Mouse (Mus musculus) limb, embryonic 10.5 days (tissue): ENCODE data around the gene Gpr84. TPM values are rescaled to one million over a fixed set of nuclear protein-coding genes. Genes with fewer than 3 reads are reported as not detected.

Source experiments
- DNase-seq: peaks from one replicate; pipeline ENCODE4 v3.0.0-alpha.2; 2017; ENCODE audit warnings: low spot score
- H3K27ac ChIP-seq: fragments of 300-500 bp; sonication (generic); 2 replicates; pipeline ENCODE4 v1.5.1; 2016; ENCODE audit warnings: mild to moderate bottlenecking
- H3K27me3 ChIP-seq: fragments of 300-500 bp; sonication (generic); 2 replicates; pipeline ENCODE4 v1.6.1; 2016; ENCODE audit warnings: low read depth, mild to moderate bottlenecking; ENCODE audit not compliant: poor library complexity, severe bottlenecking
- H3K36me3 ChIP-seq: fragments of 300-500 bp; sonication (generic); 2 replicates; pipeline ENCODE4 v1.6.1; 2016; ENCODE audit warnings: mild to moderate bottlenecking, moderate library complexity
- H3K4me1 ChIP-seq: fragments of 300-500 bp; sonication (generic); 2 replicates; pipeline ENCODE4 v1.6.1; 2016
- H3K4me3 ChIP-seq: fragments of 300-500 bp; sonication (generic); 2 replicates; pipeline ENCODE4 v1.5.1; 2016; ENCODE audit warnings: mild to moderate bottlenecking, moderate library complexity
- H3K9me3 ChIP-seq: fragments of 300-500 bp; sonication (generic); replicated peaks from 2 replicates; pipeline ENCODE4 v1.6.1; 2016; ENCODE audit warnings: mild to moderate bottlenecking
- WGBS: fragments of 180-500 bp; shearing (Covaris S2); methylation state at CpG from one replicate; pipeline ENCODE4 v1.1.7; 2016; 5-methylcytosine and 5-hydroxymethylcytosine counted together
- polyA plus RNA-seq: library from polyadenylated mRNA; unstranded; fragments of >200 nt; fragmentation: Nextera tagmentation; extraction: Ambion mirVana; gene quantifications from 2 replicates; pipeline ENCODE4 v1.2.1, GENCODE M21; 2016

Gpr84 gene
- polyA plus RNA-seq, result 0.28 and 0.30 TPM in 2 replicates

DNA sequence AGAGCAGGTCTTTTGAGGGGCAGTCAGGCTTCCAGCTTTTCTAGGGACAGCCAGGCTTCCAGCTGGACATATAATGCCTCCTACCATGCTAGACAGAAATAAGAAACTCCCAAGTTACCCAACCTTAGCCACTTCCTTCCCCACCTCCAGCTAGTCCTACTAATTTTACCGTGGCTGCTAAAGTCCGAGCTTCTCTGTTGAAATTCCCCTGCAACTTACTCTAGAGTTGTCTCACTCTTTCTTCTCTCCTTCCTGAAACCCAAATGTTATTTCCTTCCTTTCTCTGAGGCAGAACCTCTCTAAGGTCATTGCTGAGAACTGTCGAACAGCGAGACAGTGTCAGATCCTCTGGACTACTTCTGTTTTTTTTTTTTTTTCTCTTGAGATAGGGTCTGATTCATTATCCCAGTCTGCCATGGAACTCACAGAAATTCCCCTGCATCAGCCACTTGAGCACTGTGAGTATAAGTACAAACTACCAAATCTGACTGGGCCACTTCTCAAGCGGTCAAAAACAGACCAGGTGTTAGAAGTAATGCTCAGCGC lies at the start of gene Gpr84:
Gene Gpr84, minus strand, starts transcription at position 248 of the 546 bp plus-strand sequence.
- Histone ChIP-seq H3K9me3 (no peaks in the 10 kb centered on the region), H3K27ac (no peak within 1 kb of the TSS)

GRCm38 (mm10) chr15:103359869-103360602 lies 49.6 kb upstream of the Gpr84 start:
- Histone ChIP-seq H3K36me3 (peaks cover 43% of the 10 kb centered on the region), H3K4me3 (no peak overlapping the region), H3K27me3 (no peaks in the 10 kb centered on the region), H3K4me1 (peaks cover 47% of the 10 kb centered on the region), H3K9me3 (no peaks in the 10 kb centered on the region), H3K27ac (no peak overlapping the region; the same call in 1 of the 2 replicates)
- no peak for DNase-seq
- 93% methylated on average over 5 of the region's 5 CpGs for WGBS

More for the DNA sequence above, at the start of gene Gpr84:
- peaks cover 32% of the 10 kb centered on the region for H3K27me3 ChIP-seq
- no peak for DNase-seq
- peaks cover 8% of the 10 kb centered on the region for H3K36me3 ChIP-seq
- H3K4me1 ChIP-seq, result peaks cover 67% of the 10 kb centered on the region
- no peak within 1 kb of the TSS for H3K4me3 ChIP-seq
- WGBS, result 73% methylated on average over 6 of the region's 6 CpGs

- H3K36me3 ChIP-seq, result peaks cover 52% of the 10 kb centered on the region
- H3K4me1 ChIP-seq, result peaks cover 38% of the 10 kb centered on the region
- no peak overlapping the region for H3K4me3 ChIP-seq
- no peaks in the 10 kb centered on the region for H3K9me3 ChIP-seq
- no peaks in the 10 kb centered on the region for H3K27me3 ChIP-seq
- WGBS, result 52% methylated on average over 1 of the region's 1 CpGs
- peak overlapping the region; percentile 89 for H3K27ac ChIP-seq
- DNase-seq, result no peak
These were observed 48.7 kb upstream of the Gpr84 start for GRCm38 (mm10) chr15:103359122-103359510.

- 0 out of 2 replicates have a peak overlapping the region, but pooled peaks have one; percentile 9 for H3K4me3 ChIP-seq
These were observed 48.1 kb upstream of the Gpr84 start for GRCm38 (mm10) chr15:103358278-103359121.

DNA sequence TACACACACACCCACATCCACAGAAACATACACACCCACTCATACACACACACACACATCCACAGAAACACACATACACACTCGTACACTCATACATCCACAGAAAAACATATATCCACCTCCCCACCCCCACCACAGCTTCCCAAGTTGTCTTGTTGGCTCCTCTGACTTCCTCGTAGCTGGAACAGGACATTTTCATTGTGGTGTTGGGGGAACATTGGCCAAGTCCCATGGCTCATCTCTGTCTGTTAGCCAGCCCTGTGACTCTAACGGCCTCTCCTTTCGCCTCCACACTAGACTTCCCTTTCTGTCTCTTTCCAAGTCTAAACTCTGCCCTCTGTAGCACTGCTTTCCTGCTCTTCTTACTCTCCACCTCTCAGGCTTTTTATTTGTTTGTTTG lies 47.4 kb upstream of the Gpr84 start:
- Histone ChIP-seq H3K27me3 (no peaks in the 10 kb centered on the region), H3K4me3 (no peak overlapping the region), H3K4me1 (peaks cover 36% of the 10 kb centered on the region), H3K9me3 (no peaks in the 10 kb centered on the region), H3K36me3 (peaks cover 65% of the 10 kb centered on the region), H3K27ac (peak overlapping the region; percentile 89)
- 86% methylated on average over 4 of the region's 4 CpGs for WGBS
- no peak for DNase-seq

More at GRCm38 (mm10) chr15:103358278-103359121, 48.1 kb upstream of the Gpr84 start:
- H3K4me1 ChIP-seq, result peaks cover 36% of the 10 kb centered on the region
- peak overlapping the region; percentile 89 for H3K27ac ChIP-seq
- H3K36me3 ChIP-seq, result peaks cover 58% of the 10 kb centered on the region
- no peaks in the 10 kb centered on the region for H3K9me3 ChIP-seq
- no peaks in the 10 kb centered on the region for H3K27me3 ChIP-seq
- DNase-seq, result peak; percentile 66
- WGBS, result 20% methylated on average over 4 of the region's 4 CpGs

DNA sequence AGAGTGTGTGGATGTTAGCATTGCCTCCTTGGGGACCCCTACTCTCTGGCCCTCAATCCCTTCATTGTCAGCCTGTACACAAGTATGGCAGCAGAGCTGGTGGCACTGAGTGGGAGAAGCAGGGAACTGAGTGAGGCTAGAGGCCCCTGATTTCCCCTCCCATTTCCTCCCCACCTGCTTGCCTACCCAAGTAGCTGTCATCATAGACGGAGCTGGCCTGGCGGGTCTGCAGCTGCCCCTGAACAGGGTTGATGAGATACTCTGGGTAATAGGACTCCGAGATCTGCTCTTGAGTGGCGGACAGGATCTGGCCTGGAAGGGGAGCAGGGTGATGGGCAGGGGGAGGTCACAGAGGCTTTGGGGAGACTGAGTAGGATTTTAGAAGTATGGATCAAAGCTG lies 45.7 kb upstream of the Gpr84 start:
- Histone ChIP-seq H3K4me1 (peaks cover 28% of the 10 kb centered on the region), H3K27ac (no peak overlapping the region), H3K9me3 (no peaks in the 10 kb centered on the region), H3K36me3 (peaks cover 74% of the 10 kb centered on the region), H3K27me3 (no peaks in the 10 kb centered on the region), H3K4me3 (no peak overlapping the region)
- 81% methylated on average over 4 of the region's 4 CpGs for WGBS
- DNase-seq, result no peak

DNA sequence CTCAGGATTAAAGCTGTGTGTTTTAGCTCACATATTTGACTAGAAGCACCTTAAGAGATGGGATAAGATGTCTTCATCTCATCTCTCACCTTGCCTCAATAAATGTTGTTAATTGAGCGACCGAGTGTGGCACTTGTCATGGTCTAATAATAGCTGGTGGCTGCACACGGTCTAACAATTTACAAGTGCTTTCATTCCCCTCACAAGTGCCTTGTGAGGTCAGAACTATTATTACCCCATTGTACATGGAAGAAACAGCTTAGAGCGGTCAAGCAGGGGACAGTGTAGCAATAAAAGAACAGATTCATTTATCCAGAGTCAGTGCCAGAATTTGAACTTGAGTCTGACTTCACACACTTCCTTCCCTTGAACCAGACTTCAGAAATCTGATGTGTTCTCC lies 45.0 kb upstream of the Gpr84 start:
- peaks cover 26% of the 10 kb centered on the region for H3K4me1 ChIP-seq
- 92% methylated on average over 4 of the region's 4 CpGs for WGBS
- H3K27ac ChIP-seq, result no peak overlapping the region
- H3K9me3 ChIP-seq, result no peaks in the 10 kb centered on the region
- no peak overlapping the region for H3K4me3 ChIP-seq
- DNase-seq, result no peak
- peaks cover 80% of the 10 kb centered on the region for H3K36me3 ChIP-seq
- H3K27me3 ChIP-seq, result no peaks in the 10 kb centered on the region

GRCm38 (mm10) chr15:103354690-103355089 lies 44.3 kb upstream of the Gpr84 start:
- no peak for DNase-seq
- 91% methylated on average over 2 of the region's 2 CpGs for WGBS
- H3K27ac ChIP-seq, result no peak overlapping the region
- no peak overlapping the region for H3K4me3 ChIP-seq
- H3K27me3 ChIP-seq, result no peaks in the 10 kb centered on the region
- H3K36me3 ChIP-seq, result peaks cover 82% of the 10 kb centered on the region
- peaks cover 20% of the 10 kb centered on the region for H3K4me1 ChIP-seq
- no peaks in the 10 kb centered on the region for H3K9me3 ChIP-seq

- Histone ChIP-seq H3K36me3 (peaks cover 92% of the 10 kb centered on the region), H3K9me3 (no peaks in the 10 kb centered on the region), H3K27me3 (no peaks in the 10 kb centered on the region), H3K4me1 (peaks cover 10% of the 10 kb centered on the region), H3K27ac (no peak overlapping the region), H3K4me3 (no peak overlapping the region)
- DNase-seq, result no peak
- WGBS, result 91% methylated on average over 11 of the region's 11 CpGs
These were observed 43.3 kb upstream of the Gpr84 start for GRCm38 (mm10) chr15:103353511-103354256.

DNA sequence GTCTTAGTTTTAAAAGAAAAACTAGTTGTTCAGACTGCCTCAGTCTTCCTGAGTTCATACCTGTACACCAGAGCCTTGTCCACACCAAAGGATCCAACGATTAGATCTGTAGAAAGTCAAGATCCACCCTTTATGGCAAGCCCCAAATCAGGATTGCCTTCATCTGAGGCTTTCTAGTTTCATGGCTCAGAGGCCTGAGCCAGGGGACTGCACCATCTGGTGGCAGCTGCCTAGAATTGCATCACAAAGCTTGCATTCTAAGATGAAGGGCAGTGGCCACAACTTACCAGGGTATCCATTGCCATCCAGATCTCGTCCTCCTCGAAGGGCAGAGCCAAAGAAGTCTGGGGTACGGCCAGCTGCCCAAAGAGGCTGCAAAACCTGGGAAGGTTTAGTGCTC lies 42.4 kb upstream of the Gpr84 start:
- Histone ChIP-seq H3K4me3 (no peak overlapping the region), H3K36me3 (peaks cover 100% of the 10 kb centered on the region), H3K9me3 (no peaks in the 10 kb centered on the region), H3K4me1 (peaks cover 2% of the 10 kb centered on the region), H3K27me3 (no peaks in the 10 kb centered on the region), H3K27ac (no peak overlapping the region)
- WGBS, result 48% methylated on average over 4 of the region's 4 CpGs
- DNase-seq, result peak; percentile 69

GRCm38 (mm10) chr15:103347275-103347684 lies 36.9 kb upstream of the Gpr84 start:
- 2% methylated on average over 2 of the region's 2 CpGs for whole genome bisulfite sequencing
- H3K9me3 ChIP-seq, result no peaks in the 10 kb centered on the region
- no peaks in the 10 kb centered on the region for H3K4me1 ChIP-seq
- no peak overlapping the region for H3K4me3 ChIP-seq
- DNase-seq, result no peak
- H3K27ac ChIP-seq, result no peak overlapping the region
- peaks cover 87% of the 10 kb centered on the region for H3K36me3 ChIP-seq
- no peaks in the 10 kb centered on the region for H3K27me3 ChIP-seq

DNA sequence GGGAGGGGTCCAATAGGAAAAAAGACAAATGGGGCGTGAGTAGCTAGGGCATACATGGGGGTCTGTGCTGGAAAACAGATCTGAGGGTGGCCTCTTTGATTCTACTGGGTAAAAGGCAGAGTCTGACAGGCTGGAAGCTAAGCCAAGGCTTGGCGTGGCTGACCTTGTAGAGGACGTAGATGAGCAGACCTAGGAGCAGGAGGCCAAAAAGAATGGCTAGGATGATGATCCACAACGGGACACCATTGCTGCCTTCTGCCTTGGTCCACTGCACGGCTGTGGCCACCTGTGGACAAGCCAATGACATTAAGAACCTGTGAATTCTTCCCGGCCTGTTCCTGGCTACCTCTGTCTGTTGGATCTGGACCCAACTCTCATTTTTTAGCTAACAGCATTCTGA lies 35.4 kb upstream of the Gpr84 start:
- Histone ChIP-seq H3K36me3 (peaks cover 72% of the 10 kb centered on the region), H3K27ac (no peak overlapping the region), H3K27me3 (peaks cover 15% of the 10 kb centered on the region), H3K9me3 (no peaks in the 10 kb centered on the region), H3K4me3 (no peak overlapping the region), H3K4me1 (peaks cover 13% of the 10 kb centered on the region)
- 89% methylated on average over 6 of the region's 6 CpGs for WGBS
- DNase-seq, result no peak
